Mouse (Mus musculus) heart, embryonic 11.5 days (tissue): ENCODE measurements around the gene Nmnat2. TPM values are rescaled to one million over a fixed set of nuclear protein-coding genes. Genes with fewer than 3 reads are reported as not detected.
A peak's percentile ranks its signal among the peaks of the same experiment; 100 is the strongest.
"Not testable (repeated sequence)": the region's sequence is repeated elsewhere in the genome, so short reads cannot be mapped to it uniquely, and the experiment has no call there.

ENCODE experiments used
- ATAC-seq: fragments of 200-750 bp; cut with Nextera tagmentation; replicated peaks from 2 replicates; pipeline ENCODE4 v1.8.0; 2017; ENCODE audit warnings: moderate library complexity; ENCODE audit not compliant: insufficient number of reproducible peaks, low FRiP score, low TSS enrichment
- H3K27ac ChIP-seq: fragments of 300-500 bp; sonication (generic); 2 replicates; pipeline ENCODE4 v1.5.1; 2014; ENCODE audit warnings: mild to moderate bottlenecking, low read depth, low read length
- H3K27me3 ChIP-seq: fragments of 300-500 bp; sonication (generic); 2 replicates; pipeline ENCODE4 v1.6.1; 2014; ENCODE audit warnings: mild to moderate bottlenecking, low read length, mixed read lengths; ENCODE audit not compliant: control insufficient read depth, insufficient read depth
- H3K36me3 ChIP-seq: fragments of 300-500 bp; sonication (generic); 2 replicates; pipeline ENCODE4 v1.6.1; 2014; ENCODE audit warnings: mild to moderate bottlenecking, low read length, moderate library complexity, mixed read lengths; ENCODE audit not compliant: control insufficient read depth, insufficient read depth
- H3K4me1 ChIP-seq: fragments of 300-500 bp; sonication (generic); 2 replicates; pipeline ENCODE4 v1.6.1; 2014; ENCODE audit warnings: low read length; ENCODE audit not compliant: control insufficient read depth, insufficient read depth
- H3K4me2 ChIP-seq: fragments of 300-500 bp; sonication (generic); 2 replicates; pipeline ENCODE4 v1.6.1; 2014; ENCODE audit warnings: mild to moderate bottlenecking, moderate library complexity
- H3K4me3 ChIP-seq: fragments of 300-500 bp; sonication (generic); 2 replicates; pipeline ENCODE4 v1.5.1; 2014; ENCODE audit warnings: low read depth, low read length
- H3K9ac ChIP-seq: fragments of 300-500 bp; sonication (generic); 2 replicates; pipeline ENCODE4 v1.6.1; 2014; ENCODE audit warnings: mild to moderate bottlenecking, low read depth, low read length, moderate library complexity
- H3K9me3 ChIP-seq: fragments of 300-500 bp; sonication (generic); replicated peaks from 2 replicates; pipeline ENCODE4 v1.6.1; 2016; ENCODE audit warnings: low read length; ENCODE audit not compliant: control insufficient read depth
- WGBS: fragments of 180-500 bp; shearing (Covaris S2); extraction: QIAGEN DNeasy Blood & Tissue Kit; methylation state at CpG from one replicate; pipeline ENCODE4 v1.1.7; 2014; ENCODE audit not compliant: insufficient replicate concordance; 5-methylcytosine and 5-hydroxymethylcytosine counted together
- polyA plus RNA-seq: library from polyadenylated mRNA; unstranded; fragments of >200 nt; fragmentation: Nextera tagmentation; extraction: Ambion mirVana; gene quantifications from 2 replicates; pipeline ENCODE4 v1.2.1, GENCODE M21; 2014

The Nmnat2 gene
- polyA plus RNA-seq, 1 experiment from 2014 or later = 0.93 TPM

- not testable (repeated sequence) for H3K27ac ChIP-seq, H3K4me3 ChIP-seq, H3K4me2 ChIP-seq, H3K9me3 ChIP-seq, H3K27me3 ChIP-seq, H3K9ac ChIP-seq, ATAC-seq, H3K36me3 ChIP-seq, H3K4me1 ChIP-seq
- 69% methylated on average over 8 of the region's 14 CpGs for WGBS
Measured at GRCm38 (mm10) chr1:153083233-153083632, 128.4 kb downstream of the Nmnat2 start.

GRCm38 (mm10) chr1:153084191-153084590 is 129.4 kb downstream of the Nmnat2 start:
- Histone ChIP-seq H3K9ac (no peak overlapping the region), H3K9me3 (no peaks in the 10 kb centered on the region), H3K27me3 (no peaks in the 10 kb centered on the region), H3K36me3 (no peaks in the 10 kb centered on the region), H3K27ac (no peak overlapping the region), H3K4me3 (no peak overlapping the region), H3K4me1 (0 out of 2 replicates have a peak, but pooled peaks cover 3% of the 10 kb centered on the region), H3K4me2 (no peak overlapping the region)
- ATAC-seq = no peak
- 21% methylated on average over 6 of the region's 6 CpGs for WGBS

GRCm38 (mm10) chr1:153085198-153085597 is 130.4 kb downstream of the Nmnat2 start:
- H3K4me1 ChIP-seq = 0 out of 2 replicates have a peak, but pooled peaks cover 3% of the 10 kb centered on the region
- H3K27me3 ChIP-seq = no peaks in the 10 kb centered on the region
- H3K9ac ChIP-seq = no peak overlapping the region
- H3K9me3 ChIP-seq = no peaks in the 10 kb centered on the region
- no peak overlapping the region for H3K4me2 ChIP-seq
- H3K36me3 ChIP-seq = no peaks in the 10 kb centered on the region
- H3K4me3 ChIP-seq = no peak overlapping the region
- WGBS = 68% methylated on average over 5 of the region's 5 CpGs
- H3K27ac ChIP-seq = no peak overlapping the region
- ATAC-seq = no peak

GRCm38 (mm10) chr1:153087771-153088170 is 133.0 kb downstream of the Nmnat2 start:
- no peak for ATAC-seq
- Histone ChIP-seq H3K4me2 (no peak overlapping the region), H3K36me3 (no peaks in the 10 kb centered on the region), H3K9ac (no peak overlapping the region), H3K4me1 (peaks cover 3% of the 10 kb centered on the region; the same call in 1 of the 2 replicates), H3K27ac (no peak overlapping the region), H3K4me3 (no peak overlapping the region), H3K9me3 (no peaks in the 10 kb centered on the region), H3K27me3 (0 out of 2 replicates have a peak, but pooled peaks cover 3% of the 10 kb centered on the region)
- WGBS = 64% methylated on average over 5 of the region's 5 CpGs

GRCm38 (mm10) chr1:153090081-153090480 is 135.3 kb downstream of the Nmnat2 start:
- no peak overlapping the region for H3K9ac ChIP-seq
- peaks cover 7% of the 10 kb centered on the region; the same call in 1 of the 2 replicates for H3K27me3 ChIP-seq
- H3K4me3 ChIP-seq = no peak overlapping the region
- no peaks in the 10 kb centered on the region for H3K9me3 ChIP-seq
- ATAC-seq = no peak
- peaks cover 6% of the 10 kb centered on the region; the same call in 1 of the 2 replicates for H3K4me1 ChIP-seq
- H3K36me3 ChIP-seq = no peaks in the 10 kb centered on the region
- H3K4me2 ChIP-seq = no peak overlapping the region
- no peak overlapping the region for H3K27ac ChIP-seq
- WGBS = 67% methylated on average over 2 of the region's 2 CpGs

DNA sequence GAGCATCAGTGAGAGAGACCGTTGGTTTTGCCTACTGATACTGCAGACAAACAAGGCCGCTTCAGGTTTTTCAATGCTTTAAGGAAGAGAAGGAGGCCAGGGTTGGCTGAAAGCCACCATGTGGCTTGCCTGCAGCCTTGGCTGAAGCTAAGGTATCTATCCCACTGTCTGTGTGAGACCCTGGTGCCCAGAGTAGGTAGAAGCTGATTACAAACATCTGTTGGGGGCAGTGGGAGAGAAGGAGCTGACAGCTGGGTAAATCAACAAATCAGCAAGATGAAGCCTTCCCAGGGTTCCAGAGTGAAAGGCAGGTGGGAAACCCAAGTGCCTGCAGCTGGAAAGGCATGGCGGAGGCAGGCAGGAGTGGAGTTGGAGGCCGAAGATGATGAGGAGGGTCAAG is 136.0 kb downstream of the Nmnat2 start:
- Histone ChIP-seq H3K4me2 (no peak overlapping the region), H3K36me3 (no peaks in the 10 kb centered on the region), H3K27me3 (peaks cover 7% of the 10 kb centered on the region; the same call in 1 of the 2 replicates), H3K4me3 (no peak overlapping the region), H3K9me3 (no peaks in the 10 kb centered on the region), H3K27ac (no peak overlapping the region), H3K9ac (no peak overlapping the region), H3K4me1 (peaks cover 6% of the 10 kb centered on the region; the same call in 1 of the 2 replicates)
- no peak for ATAC-seq
- WGBS = 56% methylated on average over 4 of the region's 4 CpGs

- no peaks in the 10 kb centered on the region for H3K9me3 ChIP-seq
- no peak overlapping the region for H3K9ac ChIP-seq
- ATAC-seq = no peak; the same call in 1 of the 2 replicates
- H3K4me2 ChIP-seq = peak overlapping the region; percentile 5; the same call in 1 of the 2 replicates
- WGBS = 22% methylated on average over 9 of the region's 9 CpGs
- no peak overlapping the region for H3K27ac ChIP-seq
- peaks cover 11% of the 10 kb centered on the region; the same call in 1 of the 2 replicates for H3K4me1 ChIP-seq
- H3K36me3 ChIP-seq = no peaks in the 10 kb centered on the region
- no peak overlapping the region for H3K4me3 ChIP-seq
- H3K27me3 ChIP-seq = peaks cover 7% of the 10 kb centered on the region; the same call in 1 of the 2 replicates
Measured at GRCm38 (mm10) chr1:153091438-153092236, 136.8 kb downstream of the Nmnat2 start.

- no peaks in the 10 kb centered on the region for H3K36me3 ChIP-seq
Measured at GRCm38 (mm10) chr1:153092237-153092975, 137.6 kb downstream of the Nmnat2 start.

More at GRCm38 (mm10) chr1:153092237-153092975, 137.6 kb downstream of the Nmnat2 start:
- H3K9ac ChIP-seq = no peak overlapping the region
- peaks cover 11% of the 10 kb centered on the region; the same call in 1 of the 2 replicates for H3K4me1 ChIP-seq
- H3K27me3 ChIP-seq = peaks cover 7% of the 10 kb centered on the region; the same call in 1 of the 2 replicates
- H3K4me2 ChIP-seq = peak overlapping the region; percentile 5; the same call in 1 of the 2 replicates
- ATAC-seq = no peak
- no peak overlapping the region for H3K27ac ChIP-seq
- no peaks in the 10 kb centered on the region for H3K9me3 ChIP-seq
- 43% methylated on average over 5 of the region's 5 CpGs for WGBS
- H3K4me3 ChIP-seq = no peak overlapping the region
